Comparison of ENCODE assay signal across 31 mouse cellular contexts in genomic region chr1:180376598-180376997, GRCm38 (mm10). TPM values are rescaled to one million over a fixed set of nuclear protein-coding genes. Genes with fewer than 3 reads are reported as not detected.
A peak's percentile ranks its signal among the peaks of the same experiment; 100 is the strongest.
DNase-seq lines count a peak whose midpoint lies in the region; ATAC-seq and TF ChIP-seq lines count a peak whose summit lies in the region.
"Had no signal": no experiment of that assay in that cellular context is flagged by ENCODE, and none has a peak within 500 bp of the region (broad histone marks: within the 10 kb centered on the region; RNA-seq: fewer than 3 reads in every experiment).

No protein-coding gene starts in this region.

- no peak overlapping the region for H3K9ac ChIP-seq in heart, adult 2 months (ENCODE audit: low read depth, low read length)
- H3K9ac ChIP-seq in heart, embryonic 11.5 days (ENCODE audit: low read depth, low read length), result no peak overlapping the region
- no peak overlapping the region for H3K9ac ChIP-seq in neural tube, embryonic 15.5 days (replicated peaks)
- no peak overlapping the region for H3K9ac ChIP-seq in embryonic facial prominence, embryonic 15.5 days
- H3K9ac ChIP-seq: embryonic facial prominence, embryonic 12.5 days; forebrain, embryonic 12.5 days; forebrain, postnatal 0 days; hindbrain, embryonic 13.5 days; limb, embryonic 12.5 days; lung, embryonic 15.5 days; neural tube, embryonic 13.5 days had no signal

- H3K27ac ChIP-seq in heart, adult 2 months, result peak overlapping the region; percentile 40
- H3K27ac ChIP-seq in heart, embryonic 11.5 days (ENCODE audit: low read depth, low read length), result no peak overlapping the region
- H3K27ac ChIP-seq in neural tube, embryonic 15.5 days (replicated peaks), result 0 out of 2 replicates have a peak overlapping the region, but pooled peaks have one; percentile 2
- H3K27ac ChIP-seq in embryonic facial prominence, embryonic 15.5 days (replicated peaks), result peak overlapping the region; percentile 39
- H3K27ac ChIP-seq: forebrain, embryonic 12.5 days; heart, embryonic 10.5 days; hindbrain, embryonic 13.5 days; limb, embryonic 12.5 days; lung, embryonic 15.5 days; neural tube, embryonic 13.5 days had no signal

- H3K4me3 ChIP-seq in heart, adult 2 months, result no peak overlapping the region
- no peak overlapping the region for H3K4me3 ChIP-seq in heart, embryonic 11.5 days (ENCODE audit: low read depth, low read length)
- H3K4me3 ChIP-seq in neural tube, embryonic 15.5 days (replicated peaks), result no peak overlapping the region
- no peak overlapping the region for H3K4me3 ChIP-seq in embryonic facial prominence, embryonic 15.5 days (replicated peaks)
- H3K4me3 ChIP-seq: embryonic facial prominence, embryonic 12.5 days; forebrain, embryonic 12.5 days; heart, embryonic 10.5 days; hindbrain, embryonic 13.5 days; limb, embryonic 12.5 days; lung, embryonic 15.5 days; myocyte; neural tube, embryonic 13.5 days had no signal

- no peaks in the 10 kb centered on the region for H3K27me3 ChIP-seq in heart, adult 2 months (ENCODE audit: control insufficient read depth, insufficient read depth, low read length)
- no peaks in the 10 kb centered on the region for H3K27me3 ChIP-seq in heart, embryonic 11.5 days (ENCODE audit: control insufficient read depth, insufficient read depth, low read length)
- H3K27me3 ChIP-seq in neural tube, embryonic 15.5 days (replicated peaks), result no peaks in the 10 kb centered on the region
- no peaks in the 10 kb centered on the region for H3K27me3 ChIP-seq in embryonic facial prominence, embryonic 15.5 days
- H3K27me3 ChIP-seq: embryonic facial prominence, embryonic 12.5 days; forebrain, embryonic 12.5 days; hindbrain, embryonic 13.5 days; limb, embryonic 12.5 days; lung, embryonic 15.5 days; neural tube, embryonic 13.5 days had no signal

- peaks cover 9% of the 10 kb centered on the region for H3K79me2 ChIP-seq in heart, adult 2 months (replicated peaks; ENCODE audit: control insufficient read depth, insufficient read depth, low read length)

- intact Hi-C loops in heart, adult 2 months (cut with DNase I), result no loop called here

- H3K36me3 ChIP-seq in heart, adult 2 months (ENCODE audit: control insufficient read depth, insufficient read depth, low read length), result peaks cover 11% of the 10 kb centered on the region
- no peaks in the 10 kb centered on the region for H3K36me3 ChIP-seq in heart, embryonic 11.5 days (ENCODE audit: control insufficient read depth, insufficient read depth, low read length)
- H3K36me3 ChIP-seq in neural tube, embryonic 15.5 days, result no peaks in the 10 kb centered on the region
- no peaks in the 10 kb centered on the region for H3K36me3 ChIP-seq in embryonic facial prominence, embryonic 15.5 days
- H3K36me3 ChIP-seq: embryonic facial prominence, embryonic 12.5 days; forebrain, embryonic 12.5 days; heart, embryonic 10.5 days; hindbrain, embryonic 13.5 days; limb, embryonic 12.5 days; lung, embryonic 15.5 days; neural tube, embryonic 13.5 days had no signal

- ATAC-seq in heart, embryonic 11.5 days (replicated peaks; ENCODE audit: insufficient number of reproducible peaks, low FRiP score, low TSS enrichment), result no peak
- ATAC-seq in neural tube, embryonic 15.5 days (ENCODE audit: low FRiP score), result no peak
- no peak; the same call in 1 of the 2 replicates for ATAC-seq in embryonic facial prominence, embryonic 15.5 days (ENCODE audit: insufficient number of reproducible peaks, low FRiP score, low TSS enrichment, low read depth)
- ATAC-seq: forebrain, postnatal 0 days; inflammation-experienced regulatory T-cells, adult 6 months; midbrain, embryonic 16.5 days had no signal

- no peak for TF ChIP-seq POLR2A in heart, adult 2 months (IDR thresholded peaks at IDR 0.05; ENCODE audit: insufficient read depth, low read depth, low read length)

- DNase-seq in heart, adult 2 months, result no peak
- no peak for DNase-seq in neural tube, embryonic 10.5 days (ENCODE audit: extremely low spot score, low spot score)
- DNase-seq in right cerebral cortex, postnatal 25 days, result no peak
- no peak for DNase-seq in lung, postnatal 36 days
- DNase-seq: adrenal gland, postnatal 14 days; cerebellum, adult 18-20 months; cerebellum, postnatal 10 days; forebrain, postnatal 0 days; gastrocnemius, postnatal 14 days; heart, postnatal 4 days; kidney, adult 9 months; kidney, postnatal 10 days; retina, postnatal 1 day; right cerebral cortex, postnatal 14 days; thymus, postnatal 4 days had no signal

- peaks cover 37% of the 10 kb centered on the region for H3K4me1 ChIP-seq in heart, adult 2 months (ENCODE audit: control insufficient read depth, insufficient read depth, low read length)
- H3K4me1 ChIP-seq in heart, embryonic 11.5 days (ENCODE audit: control insufficient read depth, insufficient read depth, low read length), result peaks cover 14% of the 10 kb centered on the region; the same call in 1 of the 2 replicates
- no peaks in the 10 kb centered on the region for H3K4me1 ChIP-seq in neural tube, embryonic 15.5 days
- peaks cover 29% of the 10 kb centered on the region for H3K4me1 ChIP-seq in embryonic facial prominence, embryonic 15.5 days
- H3K4me1 ChIP-seq: hindbrain, embryonic 13.5 days had no signal

- no peaks in the 10 kb centered on the region for H3K9me3 ChIP-seq in heart, embryonic 11.5 days (replicated peaks; ENCODE audit: control insufficient read depth, low read length)
- H3K9me3 ChIP-seq in neural tube, embryonic 15.5 days (replicated peaks), result no peaks in the 10 kb centered on the region
- H3K9me3 ChIP-seq in embryonic facial prominence, embryonic 15.5 days (replicated peaks), result no peaks in the 10 kb centered on the region
- H3K9me3 ChIP-seq: embryonic facial prominence, embryonic 12.5 days; forebrain, embryonic 12.5 days; G1E; heart, embryonic 10.5 days; hindbrain, embryonic 13.5 days; limb, embryonic 12.5 days; lung, embryonic 15.5 days; neural tube, embryonic 13.5 days had no signal

- H3K4me2 ChIP-seq in heart, embryonic 11.5 days, result no peak overlapping the region
- no peak overlapping the region for H3K4me2 ChIP-seq in neural tube, embryonic 15.5 days
- no peak overlapping the region for H3K4me2 ChIP-seq in embryonic facial prominence, embryonic 15.5 days (replicated peaks)
- H3K4me2 ChIP-seq: embryonic facial prominence, embryonic 12.5 days; forebrain, embryonic 12.5 days; hindbrain, embryonic 13.5 days; limb, embryonic 12.5 days; liver, embryonic 11.5 days; lung, embryonic 15.5 days; midbrain, embryonic 11.5 days; neural tube, embryonic 13.5 days had no signal

- 62% methylated on average over 7 of the region's 7 CpGs for WGBS in heart, adult 2 months
- whole genome bisulfite sequencing in heart, embryonic 11.5 days (ENCODE audit: insufficient replicate concordance), result 61% methylated on average over 7 of the region's 7 CpGs
- WGBS in neural tube, embryonic 15.5 days, result 83% methylated on average over 7 of the region's 7 CpGs
- WGBS in embryonic facial prominence, embryonic 15.5 days, result 31% methylated on average over 7 of the region's 7 CpGs

- no peak for TF ChIP-seq CTCF in heart, adult 2 months (IDR thresholded peaks at IDR 0.05)

- TF ChIP-seq EP300 in heart, adult 2 months (IDR thresholded peaks at IDR 0.05; ENCODE audit: insufficient read depth, low read depth, low read length), result no peak

RNA-seq across cellular contexts. Expression of gene Itpkb, which starts 46.3 kb away (rescaled TPM):
- 10 to 100 TPM; 50.0 to 50.7 TPM for total RNA-seq in heart, adult 2 months (2021)
- polyA plus RNA-seq in heart, adult 2 months (2012; rRNA removed), result 21.5 and 29.9 TPM in 2 replicates
- polyA plus RNA-seq in heart, embryonic 11.5 days (2014; fragmentation: Nextera tagmentation; extraction: Ambion mirVana), result 3.2 and 4.0 TPM in 2 replicates
- polyA plus RNA-seq in neural tube, embryonic 15.5 days (2015; fragmentation: Nextera tagmentation; extraction: Ambion mirVana), result 4.1 and 5.3 TPM in 2 replicates
- 12.3 and 13.5 TPM in 2 replicates for polyA plus RNA-seq in embryonic facial prominence, embryonic 15.5 days (2015; fragmentation: Nextera tagmentation; extraction: Ambion mirVana)
